Mouse (Mus musculus): Measurements from ENCODE around the gene Abcb6.
A peak's percentile ranks its signal among the peaks of the same experiment; 100 is the strongest.

Gene Abcb6

DNA sequence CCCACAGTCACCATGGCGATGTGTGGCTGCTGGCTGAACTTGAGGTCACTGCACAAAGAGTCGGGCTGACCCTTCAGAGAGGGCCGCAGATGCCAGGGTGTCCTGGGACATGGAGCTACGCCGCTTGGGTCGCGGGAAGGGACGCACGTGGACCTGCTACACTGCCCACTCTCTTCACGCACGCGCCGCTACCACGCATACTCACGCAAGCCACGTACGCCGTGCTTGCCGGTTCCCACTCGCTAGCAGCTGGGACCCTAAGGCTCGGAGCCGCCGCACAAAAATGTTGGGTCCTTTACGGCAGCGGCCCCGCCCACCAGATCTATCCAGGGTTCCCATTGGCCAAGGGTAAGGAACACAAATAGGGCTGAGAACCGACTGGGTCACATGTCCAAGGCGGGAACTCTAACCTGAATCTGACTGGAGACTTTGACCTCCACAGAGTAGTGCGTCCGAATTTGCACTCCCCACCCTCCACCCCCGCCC is at the start of gene Abcb6:
Gene Abcb6 (minus strand): TSS at position 288 of the 486 bp plus-strand sequence.
- peak; percentile 89 for DNase-seq (ENCODE audit: low read depth)

DNA sequence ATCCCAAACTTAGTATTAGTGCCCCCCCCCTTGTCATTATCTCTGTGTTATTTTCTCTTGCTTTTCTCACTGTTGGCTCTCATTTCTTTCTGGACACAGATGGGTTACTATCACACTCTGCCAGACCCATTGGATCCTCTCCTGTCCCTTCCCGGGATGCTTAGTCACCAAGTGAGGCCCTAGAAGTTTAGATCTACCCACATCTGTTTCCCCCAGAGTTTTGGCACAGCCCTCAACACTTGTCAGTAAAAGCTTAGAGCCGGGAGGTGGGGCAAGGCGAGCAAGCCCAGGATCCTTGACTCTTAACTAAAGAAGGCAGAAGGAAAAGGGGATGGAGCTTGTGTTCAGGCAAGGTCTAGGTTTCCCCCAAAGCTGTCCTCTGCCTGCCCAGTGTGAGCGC is 49.0 kb upstream of the Abcb6 start:
- DNase-seq (ENCODE audit: low read depth): no peak

DNA sequence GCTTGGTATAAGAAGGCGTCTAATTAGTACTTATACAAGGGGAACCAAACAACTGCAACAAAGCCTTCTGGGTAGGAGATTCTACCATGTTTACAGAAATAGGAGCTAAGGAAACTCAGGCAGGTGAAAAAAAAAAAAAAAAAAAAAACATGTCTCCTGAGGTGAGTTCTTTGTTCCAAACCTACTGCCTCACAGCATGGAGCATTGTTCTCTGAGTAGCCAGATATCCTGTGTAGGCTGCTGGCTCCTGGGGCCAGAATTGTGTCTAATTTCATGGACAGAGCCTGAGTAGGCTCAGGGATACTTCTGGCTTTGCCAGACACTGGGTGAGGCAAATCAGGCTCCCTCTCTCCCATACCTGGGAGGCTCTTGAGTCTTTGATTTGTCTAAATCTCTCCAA is 47.5 kb upstream of the Abcb6 start:
- DNase-seq (ENCODE audit: low read depth): no peak

DNA sequence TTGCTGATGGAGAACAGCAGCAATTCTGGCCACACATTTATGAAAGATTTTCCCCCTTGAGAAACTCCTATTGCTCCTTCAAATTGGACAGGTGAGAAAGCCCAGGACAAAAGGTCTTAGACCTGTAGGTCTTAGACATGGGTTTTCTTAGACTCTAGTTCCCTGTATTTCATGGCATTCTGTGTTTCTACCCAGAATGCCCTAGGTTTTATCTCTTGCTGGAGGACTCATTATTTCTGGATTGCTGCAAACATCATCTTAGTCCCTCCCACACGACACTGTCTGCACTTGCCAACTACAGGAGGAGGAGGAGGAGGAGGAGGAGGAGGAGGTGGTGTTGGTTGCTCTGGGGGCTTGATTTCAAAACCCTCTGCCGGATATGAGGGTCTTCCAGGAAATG is 45.9 kb upstream of the Abcb6 start:
- no peak for DNase-seq (ENCODE audit: low read depth)

DNA sequence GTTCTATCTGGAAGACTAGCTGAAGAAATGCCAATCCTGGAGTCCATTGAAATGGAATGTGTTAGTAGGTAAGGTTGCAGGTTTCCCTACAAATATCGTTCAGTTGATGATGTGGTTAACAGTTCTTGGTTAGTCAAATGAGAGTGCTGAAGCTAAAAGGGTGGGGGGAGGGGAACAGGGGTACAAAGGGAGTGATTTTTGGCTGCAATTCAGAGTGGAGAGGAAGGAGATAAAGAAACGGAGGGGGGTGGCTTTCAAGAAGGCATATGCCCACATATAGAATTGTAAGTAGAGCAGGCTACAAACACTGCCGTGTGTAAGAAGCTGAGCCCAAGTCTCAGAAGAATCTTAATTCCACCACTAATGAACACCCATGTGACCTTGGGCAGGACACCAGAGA is 45.3 kb upstream of the Abcb6 start:
- no peak for DNase-seq (ENCODE audit: low read depth)

DNA sequence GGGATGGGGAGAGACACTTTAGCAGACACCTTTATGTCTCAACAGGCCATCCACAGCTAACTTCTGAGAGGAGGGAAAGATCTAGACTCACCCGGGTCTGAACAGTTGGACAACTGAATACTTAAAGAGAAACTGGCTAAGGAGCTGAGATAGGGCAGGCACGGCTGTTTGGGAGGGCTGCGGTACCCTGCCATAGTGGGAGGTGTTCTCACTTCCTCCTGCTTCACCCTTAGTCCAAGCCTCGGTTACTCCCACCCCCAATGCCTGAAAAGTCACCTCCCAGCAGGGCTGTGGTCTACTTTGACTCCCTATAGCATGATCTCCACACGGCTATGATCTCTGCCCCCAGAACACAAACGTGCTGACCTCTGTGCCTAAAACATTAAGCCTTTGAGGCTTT is 43.3 kb upstream of the Abcb6 start:
- DNase-seq (ENCODE audit: low read depth): no peak

DNA sequence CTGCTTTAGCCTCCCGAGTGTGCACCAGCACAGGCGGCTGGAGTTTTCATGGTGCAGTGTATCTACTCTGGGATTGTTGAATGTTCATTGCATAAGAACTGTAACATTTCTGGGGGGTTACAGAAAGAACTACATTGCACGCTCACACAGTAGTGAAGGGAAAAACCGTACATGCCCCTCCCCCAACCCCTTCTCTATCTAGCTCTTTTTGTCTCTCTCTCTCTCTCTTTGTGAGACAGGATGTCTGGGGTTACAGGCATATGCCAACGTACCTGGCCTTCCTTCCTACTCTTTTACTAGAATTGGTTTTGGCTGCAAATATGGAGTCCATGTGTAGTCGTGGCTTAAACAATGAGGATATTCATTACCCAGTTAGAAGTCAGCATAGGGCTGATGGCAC is 42.7 kb upstream of the Abcb6 start:
- peak; percentile 59 for DNase-seq (ENCODE audit: low read depth)

DNA sequence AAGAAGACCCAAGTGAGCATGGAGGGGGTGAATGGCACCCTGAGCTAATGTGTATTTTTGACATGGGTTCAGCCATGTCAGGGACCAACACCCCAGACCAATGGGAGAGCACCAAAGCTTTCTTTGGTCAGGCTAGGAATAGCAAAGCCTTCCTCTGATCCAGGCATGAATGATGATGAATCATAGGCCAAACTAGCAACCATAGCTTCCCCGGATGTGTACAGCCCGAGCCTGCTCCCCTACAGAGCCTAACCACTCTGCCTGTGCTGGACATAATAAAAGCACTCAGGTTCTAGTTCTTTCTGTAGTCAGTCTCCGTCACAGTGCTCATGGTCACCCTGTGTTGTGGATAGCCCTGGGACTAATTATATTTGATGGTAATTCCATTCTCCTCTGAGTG is 41.3 kb upstream of the Abcb6 start:
- DNase-seq (ENCODE audit: low read depth): no peak

DNA sequence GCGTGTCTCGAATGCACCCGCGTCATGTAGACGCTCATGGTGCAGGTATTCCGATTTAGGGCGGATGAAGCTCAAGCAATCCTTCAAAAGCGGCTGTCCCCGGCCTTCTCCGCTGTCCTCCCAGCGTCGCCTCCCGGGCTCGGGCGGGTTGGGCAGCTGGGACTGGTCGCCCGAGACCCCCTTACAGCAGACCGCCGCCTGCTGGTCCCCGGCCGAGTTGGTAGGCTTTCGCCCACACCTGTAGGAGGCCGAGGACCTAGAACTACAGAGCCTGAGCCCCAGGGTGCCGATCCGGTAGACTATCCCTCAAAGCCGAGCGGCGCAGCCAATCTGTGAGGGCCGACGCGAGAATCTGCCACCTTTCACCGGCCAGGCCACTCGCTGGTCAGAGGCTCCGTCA is 39.3 kb upstream of the Abcb6 start, which contains the start of gene Tuba4a:
Gene Tuba4a (minus strand): TSS at position 335 of the 400 bp plus-strand sequence.
- DNase-seq (ENCODE audit: low read depth): no peak

DNA sequence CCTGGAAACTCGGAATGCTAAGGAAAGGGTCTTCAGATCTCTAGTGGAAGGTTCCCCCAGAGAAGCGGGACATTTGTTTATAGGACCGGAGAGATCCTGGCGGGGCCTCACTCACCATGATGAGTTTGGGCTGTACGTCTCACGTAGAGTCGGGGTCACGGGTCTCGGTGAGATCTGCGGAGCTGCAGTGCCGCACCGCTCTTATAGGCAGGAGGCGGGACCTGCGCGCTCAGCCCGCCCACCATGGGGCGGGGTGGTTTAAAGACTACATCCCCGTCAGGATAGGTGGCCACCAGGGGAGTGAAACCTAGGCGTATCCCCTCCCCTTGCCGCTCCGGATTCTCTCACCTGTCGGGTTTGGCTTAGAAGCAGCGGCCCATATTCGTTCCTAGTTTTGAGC is 38.9 kb upstream of the Abcb6 start:
- peak; percentile 97 for DNase-seq (ENCODE audit: low read depth)

DNA sequence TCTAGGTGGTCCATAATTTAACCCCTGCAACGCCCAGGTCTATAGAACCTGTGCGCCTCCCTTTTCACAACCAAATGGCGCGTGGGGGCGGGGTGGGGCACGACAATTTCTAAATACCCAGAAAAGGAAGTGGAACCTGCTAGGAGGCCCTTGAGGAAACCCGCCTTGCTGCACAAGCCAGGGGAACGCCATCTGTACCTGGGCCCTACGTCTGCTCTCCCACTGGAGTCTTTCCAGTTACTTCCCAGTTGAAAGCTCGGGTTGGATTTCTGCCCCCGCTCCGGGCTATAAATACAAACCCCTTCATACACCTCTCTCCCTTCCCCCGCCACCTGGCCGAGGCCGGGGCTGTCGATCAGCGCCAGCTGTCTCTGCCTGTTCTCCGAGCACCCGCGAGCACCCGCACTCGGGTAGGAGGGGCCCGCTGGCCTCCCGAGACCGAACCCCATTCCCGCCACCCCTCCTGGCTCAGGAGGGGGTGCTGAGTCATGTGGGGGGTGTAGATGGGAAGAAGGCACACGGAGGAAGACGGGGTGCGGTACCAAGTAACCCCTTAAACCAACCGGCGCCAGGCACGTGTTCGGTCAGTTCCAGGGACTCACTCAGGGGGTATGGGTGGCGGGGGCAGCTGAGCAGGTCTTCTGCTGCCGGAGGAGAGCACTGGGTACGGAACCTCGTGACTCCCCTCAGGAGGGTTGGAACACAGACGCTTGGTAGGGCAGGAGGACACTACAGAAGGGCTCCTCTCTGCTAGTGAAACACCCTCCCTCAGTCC is 38.2 kb upstream of the Abcb6 start:
- peak; percentile 83 for DNase-seq (ENCODE audit: low read depth)

DNA sequence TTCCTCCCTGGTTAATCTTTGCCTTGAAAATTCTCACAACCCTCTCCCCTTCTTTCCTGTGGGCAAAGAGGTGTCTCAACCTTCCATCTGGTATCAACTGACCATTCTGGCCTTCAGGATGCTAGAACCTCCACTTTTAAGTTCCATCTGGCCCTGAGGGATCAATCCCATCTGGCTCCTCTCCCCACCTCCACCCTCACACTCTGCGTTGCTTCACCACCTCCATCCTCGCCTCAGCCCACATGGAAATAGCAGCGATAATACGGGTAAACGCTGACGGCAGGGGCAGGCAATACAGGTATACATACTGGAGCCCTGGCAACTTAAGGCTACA is 37.7 kb upstream of the Abcb6 start:
- DNase-seq (ENCODE audit: low read depth): no peak

DNA sequence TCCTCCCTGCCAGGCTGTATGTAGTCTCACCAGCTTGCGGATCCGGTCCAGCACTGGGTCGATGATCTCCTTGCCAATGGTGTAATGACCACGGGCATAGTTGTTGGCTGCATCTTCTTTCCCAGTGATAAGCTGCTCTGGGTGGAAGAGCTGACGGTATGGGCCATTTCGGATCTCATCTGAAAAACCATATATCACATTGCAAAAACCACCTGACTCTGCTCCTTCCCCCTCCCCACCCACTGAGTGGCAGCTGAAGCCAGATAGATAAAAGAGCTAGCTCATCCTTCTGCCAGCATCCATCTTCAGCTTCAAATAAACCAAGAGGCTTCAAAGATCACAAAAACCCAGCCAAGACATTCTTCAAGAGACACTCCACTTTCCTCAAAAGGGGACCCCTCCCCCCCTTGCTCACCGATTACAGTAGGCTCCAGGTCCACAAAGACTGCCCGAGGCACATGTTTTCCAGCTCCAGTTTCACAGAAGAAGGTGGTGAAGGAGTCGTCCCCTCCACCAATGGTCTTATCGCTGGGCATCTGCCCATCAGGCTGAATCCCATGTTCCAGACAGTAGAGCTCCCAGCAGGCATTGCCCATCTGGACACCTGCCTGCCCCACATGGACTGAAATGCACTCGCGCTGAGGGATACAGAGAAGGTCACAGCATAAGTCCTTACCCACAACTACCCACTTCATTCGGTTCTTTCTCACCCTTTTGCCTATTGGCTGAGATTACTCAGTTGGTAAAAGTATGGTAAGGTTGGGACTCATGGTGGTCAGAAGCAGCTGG is 36.8 kb upstream of the Abcb6 start:
- DNase-seq (ENCODE audit: low read depth): no peak

DNA sequence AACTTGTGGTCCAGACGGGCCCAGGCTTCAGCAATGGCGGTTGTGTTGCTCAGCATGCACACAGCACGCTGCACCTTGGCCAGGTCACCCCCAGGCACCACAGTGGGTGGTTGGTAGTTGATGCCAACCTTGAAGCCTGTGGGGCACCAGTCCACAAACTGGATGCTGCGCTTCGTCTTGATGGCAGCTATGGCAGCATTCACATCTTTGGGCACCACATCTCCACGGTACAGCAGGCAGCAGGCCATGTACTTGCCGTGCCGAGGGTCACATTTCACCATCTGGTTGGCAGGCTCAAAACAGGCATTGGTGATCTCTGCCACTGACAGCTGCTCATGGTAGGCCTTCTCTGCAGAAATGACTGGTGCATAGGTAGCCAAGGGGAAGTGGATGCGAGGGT is 35.6 kb upstream of the Abcb6 start:
- no peak for DNase-seq (ENCODE audit: low read depth)

DNA sequence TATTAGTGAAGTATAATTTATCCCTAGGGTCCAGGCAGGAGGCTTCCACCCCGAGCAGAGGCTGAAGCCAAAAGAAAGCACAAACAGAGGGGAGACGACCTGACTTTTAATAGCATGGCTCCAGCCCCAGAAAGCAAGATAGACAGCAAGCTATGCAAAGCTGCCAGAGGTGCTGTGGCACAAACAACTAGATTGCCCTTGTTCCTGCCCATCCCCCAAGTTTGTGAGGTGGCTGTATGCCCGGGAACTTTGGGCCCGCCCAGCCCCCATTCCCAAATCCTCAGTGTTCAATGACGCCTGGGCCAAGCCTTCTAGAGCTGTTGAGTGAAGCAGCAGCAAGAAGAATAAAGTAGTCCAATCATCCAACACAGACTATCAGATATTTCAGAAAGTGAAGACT is 34.7 kb upstream of the Abcb6 start:
- DNase-seq (ENCODE audit: low read depth): no peak

DNA sequence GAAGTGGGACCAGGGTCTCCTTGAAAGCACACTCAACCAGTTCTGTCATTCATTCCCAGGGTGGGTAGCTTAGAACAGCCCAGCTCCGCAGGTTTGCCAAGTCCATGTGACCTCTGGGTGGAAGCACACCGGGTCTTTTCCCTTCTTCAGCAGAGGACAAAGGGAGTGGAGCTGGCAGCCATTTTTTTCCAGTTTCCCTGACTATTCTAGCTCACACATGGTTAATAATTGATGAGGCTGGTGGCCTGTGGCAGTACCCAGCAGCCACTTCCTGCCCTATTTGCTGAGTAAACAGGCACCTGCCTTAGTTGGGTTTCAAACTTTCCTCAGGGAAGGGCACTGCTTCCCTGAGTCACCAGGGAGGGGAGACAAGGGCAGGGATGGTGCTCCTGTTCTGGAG is 34.2 kb upstream of the Abcb6 start:
- no peak for DNase-seq (ENCODE audit: low read depth)

DNA sequence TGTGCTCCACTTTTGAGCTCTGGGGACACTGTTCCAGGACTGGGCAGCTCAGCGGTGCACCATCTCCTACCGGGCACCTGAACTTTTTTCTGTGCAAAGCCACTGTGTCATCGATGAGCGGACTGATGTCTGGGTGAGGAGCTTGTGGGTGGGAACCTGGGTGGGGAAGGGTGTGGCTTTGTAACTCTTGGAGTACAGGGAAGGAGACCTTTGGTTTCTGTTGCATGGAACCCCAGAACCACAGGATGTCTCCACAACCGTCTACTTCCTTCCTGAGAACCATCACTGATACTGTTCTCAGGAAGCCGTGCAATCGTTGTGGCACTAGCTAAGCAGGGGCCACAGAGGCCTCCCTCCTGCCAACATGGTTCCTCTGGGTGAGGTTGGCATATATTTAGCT is 32.9 kb upstream of the Abcb6 start:
- peak; percentile 62 for DNase-seq (ENCODE audit: low read depth)

DNA sequence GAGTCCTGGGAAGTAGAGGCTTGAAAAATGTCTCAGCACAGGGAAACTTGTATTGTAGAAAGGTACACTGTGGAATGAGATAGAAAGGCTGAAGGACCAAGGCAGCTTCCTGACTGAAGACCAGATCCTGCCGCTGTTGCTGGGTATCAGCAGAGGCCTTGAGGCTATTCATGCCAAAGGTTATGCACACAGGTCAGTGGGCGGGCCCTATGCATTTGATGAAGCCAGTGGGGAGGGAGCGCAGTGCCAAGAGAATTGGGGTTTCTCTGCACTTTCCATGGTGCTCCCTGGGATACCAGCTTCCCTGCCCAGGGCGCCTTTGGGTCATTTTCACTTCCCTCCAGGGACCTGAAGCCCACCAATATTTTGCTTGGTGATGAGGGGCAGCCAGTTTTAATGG is 32.4 kb upstream of the Abcb6 start:
- DNase-seq (ENCODE audit: low read depth): no peak

DNA sequence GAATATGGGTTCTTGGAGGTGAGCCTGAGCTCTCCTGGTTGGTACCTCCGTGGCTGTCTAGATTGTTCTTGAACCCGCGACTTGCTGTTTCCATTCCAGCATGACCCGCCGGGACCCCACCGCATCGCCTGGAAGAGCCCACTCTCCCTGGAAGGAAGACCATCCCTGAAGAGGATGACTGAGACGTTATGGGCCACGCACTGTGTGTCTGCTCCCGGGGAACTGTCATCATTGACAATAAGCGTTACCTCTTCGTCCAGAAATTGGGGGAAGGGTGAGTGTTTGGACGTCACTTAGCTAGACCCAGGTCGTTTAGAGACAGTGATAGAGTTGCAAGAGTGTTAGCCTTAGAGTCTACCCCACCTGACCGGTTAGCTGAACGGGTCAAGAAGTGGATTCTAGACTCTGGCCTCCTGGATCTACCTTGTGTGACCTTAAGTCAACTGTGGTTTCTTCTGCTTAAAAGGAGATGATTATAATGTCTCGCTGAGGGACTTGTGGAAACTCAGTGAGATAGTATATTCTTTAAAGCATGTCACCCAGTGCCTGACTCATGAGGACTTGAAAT is 31.0 kb upstream of the Abcb6 start:
- DNase-seq (ENCODE audit: low read depth): no peak

DNA sequence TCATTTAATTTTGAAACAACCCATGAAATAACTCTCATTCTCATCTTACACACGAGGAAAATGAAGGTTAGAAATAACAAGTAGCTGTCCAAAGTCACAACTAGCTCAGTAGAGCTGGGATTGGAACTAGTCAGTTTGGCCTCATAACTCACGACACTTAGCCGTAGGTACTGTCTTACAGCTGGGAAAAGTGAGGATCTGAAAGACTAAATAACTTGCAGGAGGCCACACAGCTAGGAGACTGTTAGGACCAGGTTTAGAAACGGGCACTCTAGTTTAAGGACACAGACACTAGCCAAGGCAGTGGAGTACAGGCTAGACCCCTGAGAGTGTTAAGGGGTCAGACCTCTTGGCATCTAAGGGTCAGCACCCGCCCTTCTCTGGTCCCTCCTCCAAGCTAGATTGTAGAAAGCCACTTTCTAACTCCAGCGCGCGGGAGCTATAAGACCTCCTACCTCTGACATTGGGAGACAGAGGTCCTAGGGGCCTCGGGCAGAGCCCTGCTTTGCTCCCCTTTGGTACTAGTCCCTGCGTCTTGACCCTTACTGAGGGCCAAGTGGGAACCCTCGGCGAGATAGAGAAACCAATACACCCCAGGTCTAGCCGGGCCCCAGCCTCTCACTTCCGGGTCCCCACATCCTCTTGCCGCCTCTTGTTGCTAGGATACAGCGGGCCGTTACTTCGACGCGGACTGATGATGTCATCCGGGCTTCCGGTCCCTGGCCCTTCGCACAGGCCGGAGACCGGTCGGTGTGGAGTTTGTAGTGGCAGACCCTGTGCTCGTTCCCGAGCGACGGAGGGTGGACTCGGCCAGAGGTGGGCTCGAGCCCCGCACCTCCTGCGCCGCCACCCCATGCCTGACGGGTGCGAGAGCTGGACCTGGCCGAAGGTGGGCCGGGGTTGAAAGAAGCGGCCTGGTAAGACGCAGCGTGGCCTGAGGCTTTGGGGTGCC is 30.2 kb upstream of the Abcb6 start, which contains the start of the genes Glb1l and Stk16:
Gene Glb1l (minus strand): TSS at position 678 of the 952 bp plus-strand sequence.
Gene Stk16 (plus strand): TSS at position 703 of the 952 bp plus-strand sequence.
- DNase-seq (ENCODE audit: low read depth): peak; percentile 98

DNA sequence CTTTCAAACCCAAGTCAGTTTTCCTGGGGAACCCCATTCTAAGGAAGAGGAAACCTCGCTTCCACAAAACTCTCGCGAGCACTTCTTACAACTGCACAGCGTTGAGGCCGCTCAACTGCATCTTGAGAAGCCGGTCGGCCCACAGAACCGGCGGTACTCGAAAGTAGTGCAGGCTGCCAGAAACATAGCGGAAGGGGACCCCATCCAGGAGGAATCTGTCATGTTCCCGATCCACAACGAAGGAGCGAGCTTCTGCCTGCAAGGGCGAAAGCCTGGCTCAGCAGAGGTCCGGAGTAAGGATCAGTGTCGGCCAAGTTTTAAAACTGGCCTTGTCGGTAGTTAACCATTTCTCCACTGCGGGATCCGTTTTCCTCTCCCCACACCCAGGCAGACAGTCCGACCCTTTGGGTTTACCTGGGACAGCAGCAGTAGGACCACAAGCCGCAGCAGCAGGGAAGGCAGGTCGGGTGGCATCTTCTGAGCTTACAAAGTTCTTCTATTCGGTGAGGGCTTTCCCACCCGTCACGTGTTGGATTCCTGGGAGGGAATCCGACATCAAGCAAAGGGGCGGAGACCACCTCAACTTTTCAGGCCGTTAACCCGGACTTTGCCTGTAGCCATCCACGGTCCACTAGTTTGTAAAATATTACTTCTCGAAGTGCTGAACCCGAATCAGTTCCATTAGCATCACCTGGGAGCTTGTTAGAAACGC is 28.9 kb upstream of the Abcb6 start:
- peak; percentile 54 for DNase-seq (ENCODE audit: low read depth)

Data from induced T-regulatory cell, adult 2 months (primary cell).